Mouse (Mus musculus) 3T3-L1 (cell line): Measurements from ENCODE around the gene Mtmr10.
A peak's percentile ranks its signal among the peaks of the same experiment; 100 is the strongest.

ENCODE experiments used
- DNase-seq: peaks from one replicate; pipeline ENCODE4 v3.0.0-alpha.2; 2015; ENCODE audit warnings: low read depth, low spot score

Gene Mtmr10

DNA sequence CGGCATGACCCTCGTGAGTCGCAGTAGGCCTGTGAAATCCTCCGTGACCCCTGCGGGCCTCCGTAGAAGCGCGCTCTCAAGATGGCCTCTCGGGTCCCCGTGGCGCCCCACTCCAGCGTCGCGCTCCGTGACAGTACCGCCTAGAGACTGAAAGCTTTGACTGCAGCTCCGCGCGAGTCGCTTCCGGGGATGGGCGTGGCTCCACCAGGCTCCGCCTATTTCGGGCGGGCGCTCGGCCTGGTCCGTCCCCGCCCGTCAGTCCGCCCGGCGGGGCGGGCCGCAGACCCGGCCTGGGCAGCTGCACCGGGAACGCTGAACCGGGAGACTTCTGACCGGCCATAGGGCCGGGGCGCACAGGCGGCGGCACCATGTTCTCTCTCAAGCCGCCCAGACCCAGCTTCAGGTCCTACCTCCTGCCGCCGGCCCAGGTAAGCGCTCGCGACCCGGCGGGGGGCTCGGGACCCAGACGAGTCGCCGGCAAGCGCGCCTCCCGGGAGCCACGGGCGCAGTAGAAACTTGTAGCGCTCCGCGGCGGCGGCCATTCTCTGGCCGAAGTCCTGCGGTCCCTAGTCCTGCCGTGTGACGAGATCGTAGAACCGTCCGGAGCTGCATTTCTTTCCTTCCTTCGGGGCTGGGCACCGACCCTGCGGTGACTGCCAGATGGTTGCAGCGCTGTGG lies at the start of gene Mtmr10:
Gene Mtmr10 (plus strand): TSS at position 240 of the 678 bp plus-strand sequence.
- peak; percentile 93 for DNase-seq

DNA sequence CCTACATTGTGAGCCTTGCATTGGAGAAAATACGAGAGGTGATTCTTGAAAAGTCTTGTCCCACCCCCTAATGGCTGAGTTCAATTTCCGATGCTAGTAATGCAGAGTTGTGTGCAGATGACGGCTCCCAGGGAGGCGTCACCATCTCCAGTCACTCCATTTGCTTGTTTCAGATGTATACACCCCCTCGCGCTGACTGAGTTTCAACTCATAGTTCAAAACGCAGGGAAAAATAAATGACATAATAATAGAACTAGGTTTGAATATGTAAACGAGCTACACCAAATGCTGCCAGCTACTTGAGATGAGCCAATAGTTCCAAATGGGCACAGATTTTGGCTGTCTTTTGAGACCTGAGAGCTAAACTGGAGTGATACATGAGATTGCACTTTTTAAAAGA lies 49.7 kb upstream of the Mtmr10 start:
- DNase-seq: no peak

DNA sequence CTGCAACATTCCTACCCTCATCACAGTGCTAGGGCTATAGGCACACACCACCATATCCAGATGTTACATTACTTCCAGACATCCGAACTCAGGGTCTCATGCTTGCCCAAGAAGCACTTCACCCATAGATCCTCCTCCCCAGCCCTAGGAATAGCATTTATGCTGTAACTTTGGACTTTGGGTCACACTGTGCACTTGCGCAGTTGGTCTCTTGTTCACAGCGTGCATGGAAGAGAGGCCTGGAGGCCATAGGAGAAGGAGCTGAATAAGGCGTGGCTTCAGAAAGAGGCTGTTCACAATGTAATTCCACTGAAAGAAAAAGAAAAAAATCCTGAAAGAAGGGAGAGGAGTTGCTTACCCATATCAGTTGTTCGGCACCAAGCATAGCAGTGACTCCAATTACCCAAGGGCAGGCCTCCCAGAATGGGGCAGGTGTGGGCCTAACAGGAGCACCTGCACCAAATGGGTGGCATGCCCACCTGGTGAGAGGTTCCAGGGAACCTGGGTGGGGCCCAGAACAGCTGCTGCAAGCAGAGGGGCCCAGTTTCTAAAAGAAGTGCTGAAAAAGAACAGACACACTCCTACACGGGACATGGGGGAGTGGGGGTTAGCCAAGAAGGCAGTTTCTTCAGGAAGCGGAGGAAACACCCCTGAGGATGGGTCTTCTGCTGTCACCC lies 48.9 kb upstream of the Mtmr10 start:
- DNase-seq: no peak

GRCm38 (mm10) chr7:64239138-64239805 lies 48.2 kb upstream of the Mtmr10 start:
- peak; percentile 65 for DNase-seq

- peak; percentile 77 for DNase-seq
Observed at GRCm38 (mm10) chr7:64239806-64240315, 47.6 kb upstream of the Mtmr10 start.

DNA sequence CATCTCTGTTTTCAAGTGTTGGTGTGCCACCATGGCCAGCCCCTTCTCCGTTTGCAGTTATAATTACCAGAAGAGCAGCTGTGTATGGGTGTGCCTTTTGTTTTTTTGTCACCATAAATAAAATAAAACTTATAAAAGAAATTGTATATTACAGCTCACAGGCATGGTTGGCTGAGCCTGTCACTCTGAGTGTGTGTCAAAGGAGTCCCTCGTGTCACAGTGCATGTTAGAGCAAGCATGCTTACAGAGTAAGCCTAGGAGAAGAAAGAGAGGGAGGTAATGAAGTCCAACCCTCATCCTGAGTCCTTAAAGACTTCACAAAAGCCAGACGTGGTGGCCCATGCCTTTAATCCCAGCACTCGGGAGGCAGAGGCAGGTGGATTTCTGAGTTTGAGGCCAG lies 45.0 kb upstream of the Mtmr10 start:
- no peak for DNase-seq

GRCm38 (mm10) chr7:64244371-64244770 lies 43.1 kb upstream of the Mtmr10 start:
- no peak for DNase-seq

DNA sequence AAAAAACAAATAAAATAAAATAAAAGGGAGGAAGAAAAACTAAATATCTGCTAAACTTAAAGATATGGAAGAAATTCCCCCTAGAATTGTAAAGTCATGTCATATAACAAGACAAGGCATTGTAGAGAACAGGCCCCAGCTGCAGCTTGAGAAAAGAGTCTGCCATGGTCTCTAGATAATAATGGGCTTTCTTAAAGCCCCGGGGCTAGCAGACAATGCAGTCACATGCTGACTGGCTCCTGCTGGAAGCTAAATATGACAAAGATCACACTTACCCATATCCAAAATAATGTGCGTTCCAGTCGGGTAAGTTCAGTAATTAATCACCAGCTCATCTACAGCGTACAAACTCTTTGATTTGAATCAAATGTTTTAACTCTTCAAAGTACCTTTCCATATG lies 40.7 kb upstream of the Mtmr10 start:
- no peak for DNase-seq

- DNase-seq: no peak
Observed at GRCm38 (mm10) chr7:64248352-64248751, 39.1 kb upstream of the Mtmr10 start.

GRCm38 (mm10) chr7:64249715-64250114 lies 37.7 kb upstream of the Mtmr10 start:
- peak; percentile 78 for DNase-seq

DNA sequence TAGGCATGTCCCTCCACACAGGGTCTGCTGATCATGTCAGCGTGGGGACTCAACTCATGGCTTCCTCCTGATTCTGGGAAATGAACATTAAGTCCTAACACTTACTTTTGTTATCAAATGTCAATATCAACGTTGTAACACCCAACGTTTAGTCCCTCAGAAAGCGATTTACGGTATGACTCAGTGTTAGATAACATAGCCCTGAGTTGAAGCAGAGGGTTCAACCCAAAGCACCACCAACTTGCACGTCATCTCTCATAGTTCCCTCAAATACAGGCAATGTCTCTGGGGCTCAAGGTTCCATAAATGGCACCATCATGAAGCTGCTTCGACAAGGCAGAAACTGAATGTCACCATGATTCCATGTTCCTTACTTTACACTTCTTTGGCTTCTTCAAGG lies 37.0 kb upstream of the Mtmr10 start:
- no peak for DNase-seq

- DNase-seq: no peak
Observed at GRCm38 (mm10) chr7:64253736-64254135, 33.7 kb upstream of the Mtmr10 start.

GRCm38 (mm10) chr7:64265502-64266279 lies 21.8 kb upstream of the Mtmr10 start:
- no peak for DNase-seq

GRCm38 (mm10) chr7:64266587-64266986 lies 20.9 kb upstream of the Mtmr10 start:
- no peak for DNase-seq

DNA sequence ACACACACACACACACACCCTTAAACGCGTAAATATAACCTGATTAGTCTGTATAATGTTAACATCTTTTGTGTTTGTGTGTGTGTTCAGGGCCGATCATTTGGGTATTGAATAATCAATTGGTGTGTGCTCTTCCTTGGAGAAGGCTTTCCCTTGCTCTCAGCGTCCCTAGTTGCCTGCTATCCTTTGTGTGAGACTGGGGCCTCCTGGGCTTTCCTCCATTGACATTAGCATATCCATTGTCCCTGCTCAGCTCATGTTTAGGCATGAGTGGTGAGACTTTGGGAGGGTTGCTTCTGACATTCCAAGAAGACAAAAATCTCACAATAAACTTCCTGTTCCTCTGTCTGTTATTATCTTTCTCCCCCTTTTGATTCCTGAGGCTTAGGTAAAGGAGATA lies 15.5 kb upstream of the Mtmr10 start:
- DNase-seq: no peak

GRCm38 (mm10) chr7:64275518-64275917 lies 11.9 kb upstream of the Mtmr10 start:
- DNase-seq: peak; percentile 10

GRCm38 (mm10) chr7:64276921-64277320 lies 10.5 kb upstream of the Mtmr10 start:
- peak; percentile 92 for DNase-seq

GRCm38 (mm10) chr7:64278526-64278925 lies 8.9 kb upstream of the Mtmr10 start:
- DNase-seq: no peak

DNA sequence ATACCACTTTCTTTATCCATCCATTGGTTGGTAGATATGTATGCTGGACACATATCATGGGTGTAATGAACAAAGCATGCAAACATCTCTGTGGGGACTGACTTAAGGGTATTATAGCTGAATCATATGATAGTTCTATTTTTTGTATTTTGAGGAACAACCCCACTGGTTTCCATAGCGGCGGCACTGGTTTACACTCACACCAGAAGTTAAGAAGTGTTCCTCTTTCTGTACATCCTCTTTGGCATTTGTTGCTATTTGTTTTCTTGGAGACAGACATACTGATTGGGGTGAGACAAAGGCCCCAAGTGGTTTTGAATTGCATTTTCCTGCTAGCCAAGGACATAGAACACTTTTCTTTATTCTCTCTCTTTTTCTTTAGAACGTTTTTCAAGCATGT lies 7.9 kb upstream of the Mtmr10 start:
- DNase-seq: no peak

GRCm38 (mm10) chr7:64286566-64286965 lies 887 bp upstream of the Mtmr10 start:
- peak; percentile 12 for DNase-seq

- DNase-seq: no peak
Observed at GRCm38 (mm10) chr7:64289416-64289815, 2.0 kb downstream of the Mtmr10 start.

DNA sequence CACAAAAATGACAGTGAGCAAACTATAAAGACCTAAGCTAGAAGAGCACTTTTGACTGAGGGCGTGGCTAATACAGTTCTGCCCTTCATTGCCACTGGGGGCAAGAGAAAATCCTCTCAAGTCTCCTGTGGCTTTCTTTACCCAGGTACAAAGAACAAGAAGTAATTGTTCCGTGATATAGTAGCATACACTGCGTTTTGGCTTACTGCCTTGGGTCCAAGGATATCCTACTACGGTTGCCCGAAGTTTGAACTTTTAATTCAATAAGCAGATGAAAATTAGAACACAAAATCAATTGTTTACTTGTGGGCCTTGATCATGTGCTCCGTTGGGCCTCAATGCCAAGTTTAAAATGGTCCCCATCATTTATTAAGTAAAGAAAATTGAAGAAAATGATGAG lies 3.0 kb downstream of the Mtmr10 start:
- DNase-seq: no peak
